ENCODE assay signal across 12 mouse cellular contexts in genomic region chr1:125996540-125996939, GRCm38 (mm10).
DNase-seq lines count a peak whose midpoint lies in the region; ATAC-seq and TF ChIP-seq lines count a peak whose summit lies in the region.
"Had no signal": no experiment of that assay in that cellular context is flagged by ENCODE, and none has a peak within 500 bp of the region (broad histone marks: within the 10 kb centered on the region; RNA-seq: fewer than 3 reads in every experiment).

No protein-coding gene starts in this region.

- WGBS in forebrain, postnatal 0 days, result 67% methylated on average over 3 of the region's 3 CpGs
- WGBS in forebrain, embryonic 10.5 days, result 71% methylated on average over 3 of the region's 3 CpGs
- 33% methylated on average over 3 of the region's 3 CpGs for WGBS in hindbrain, embryonic 12.5 days
- 64% methylated on average over 3 of the region's 3 CpGs for WGBS in midbrain, embryonic 11.5 days

- no peak overlapping the region for H3K4me2 ChIP-seq in forebrain, postnatal 0 days (ENCODE audit: low read depth)
- H3K4me2 ChIP-seq in hindbrain, embryonic 12.5 days (replicated peaks), result no peak overlapping the region
- no peak overlapping the region for H3K4me2 ChIP-seq in midbrain, embryonic 11.5 days
- H3K4me2 ChIP-seq: liver, embryonic 11.5 days had no signal

- H3K4me1 ChIP-seq in forebrain, postnatal 0 days (ENCODE audit: insufficient read depth), result no peaks in the 10 kb centered on the region
- H3K4me1 ChIP-seq in forebrain, embryonic 10.5 days, result peaks cover 5% of the 10 kb centered on the region; the same call in 1 of the 2 replicates
- peaks cover 12% of the 10 kb centered on the region for H3K4me1 ChIP-seq in hindbrain, embryonic 12.5 days
- H3K4me1 ChIP-seq in midbrain, embryonic 11.5 days (ENCODE audit: control insufficient read depth, insufficient read depth, low read length), result no peaks in the 10 kb centered on the region

- intact Hi-C loops in heart, postnatal 10 days (cut with DNase I), result no loop called here
- intact Hi-C loops in gastrocnemius, postnatal 36 days (cut with DNase I), result no loop called here

- no peaks in the 10 kb centered on the region for H3K27me3 ChIP-seq in forebrain, postnatal 0 days (ENCODE audit: insufficient read depth, low read length)
- no peaks in the 10 kb centered on the region for H3K27me3 ChIP-seq in forebrain, embryonic 10.5 days (ENCODE audit: poor library complexity, severe bottlenecking)
- H3K27me3 ChIP-seq in hindbrain, embryonic 12.5 days, result no peaks in the 10 kb centered on the region
- H3K27me3 ChIP-seq in midbrain, embryonic 11.5 days (ENCODE audit: control insufficient read depth, insufficient read depth, low read length), result no peaks in the 10 kb centered on the region

- DNase-seq in forebrain, postnatal 0 days, result no peak
- no peak for DNase-seq in forebrain, embryonic 10.5 days (ENCODE audit: extremely low spot score, low spot score)
- DNase-seq in embryo, embryonic 10 days (ENCODE audit: low spot score), result peak; percentile 45
- peak; percentile 35 for DNase-seq in midbrain, embryonic 11.5 days (ENCODE audit: low spot score, missing footprints)
- no peak for DNase-seq in heart, postnatal 10 days
- no peak for DNase-seq in gastrocnemius, postnatal 36 days
- DNase-seq: adrenal gland, postnatal 25 days; B cell, adult 2 months; cerebellum, adult 9-11 months had no signal

- H3K9ac ChIP-seq in forebrain, postnatal 0 days, result no peak overlapping the region
- no peak overlapping the region for H3K9ac ChIP-seq in hindbrain, embryonic 12.5 days
- H3K9ac ChIP-seq in midbrain, embryonic 11.5 days (ENCODE audit: low read length), result no peak overlapping the region

- H3K4me3 ChIP-seq in forebrain, postnatal 0 days (ENCODE audit: low read depth, low read length), result no peak overlapping the region
- no peak overlapping the region for H3K4me3 ChIP-seq in forebrain, embryonic 10.5 days
- no peak overlapping the region for H3K4me3 ChIP-seq in hindbrain, embryonic 12.5 days
- H3K4me3 ChIP-seq in midbrain, embryonic 11.5 days (ENCODE audit: low read depth, low read length), result no peak overlapping the region

- no peak overlapping the region for H3K27ac ChIP-seq in forebrain, postnatal 0 days (ENCODE audit: low read depth, low read length)
- no peak overlapping the region for H3K27ac ChIP-seq in forebrain, embryonic 10.5 days
- no peak overlapping the region for H3K27ac ChIP-seq in hindbrain, embryonic 12.5 days
- H3K27ac ChIP-seq in midbrain, embryonic 11.5 days (ENCODE audit: low read depth, low read length), result no peak overlapping the region

- no peaks in the 10 kb centered on the region for H3K9me3 ChIP-seq in forebrain, postnatal 0 days (ENCODE audit: low read length)
- no peaks in the 10 kb centered on the region for H3K9me3 ChIP-seq in forebrain, embryonic 10.5 days
- no peaks in the 10 kb centered on the region for H3K9me3 ChIP-seq in hindbrain, embryonic 12.5 days (replicated peaks)
- no peaks in the 10 kb centered on the region for H3K9me3 ChIP-seq in midbrain, embryonic 11.5 days (ENCODE audit: control insufficient read depth, low read length)

- no peaks in the 10 kb centered on the region for H3K36me3 ChIP-seq in forebrain, postnatal 0 days (ENCODE audit: insufficient read depth)
- H3K36me3 ChIP-seq in forebrain, embryonic 10.5 days (replicated peaks), result no peaks in the 10 kb centered on the region
- no peaks in the 10 kb centered on the region for H3K36me3 ChIP-seq in hindbrain, embryonic 12.5 days
- no peaks in the 10 kb centered on the region for H3K36me3 ChIP-seq in midbrain, embryonic 11.5 days (ENCODE audit: control insufficient read depth, insufficient read depth, low read length)

- no peak for TF ChIP-seq CTCF in forebrain, postnatal 0 days (IDR thresholded peaks at IDR 0.05; ENCODE audit: low read depth)

- ATAC-seq in forebrain, postnatal 0 days, result 0 out of 2 replicates have a peak, but pooled peaks have one; percentile 10
- ATAC-seq in hindbrain, embryonic 12.5 days (ENCODE audit: low FRiP score), result peak; percentile 88
- peak; percentile 55 for ATAC-seq in midbrain, embryonic 11.5 days (ENCODE audit: low FRiP score)
- ATAC-seq in activated CD4-positive, CD25-positive, alpha-beta regulatory T cell, adult 4 months, result no peak

Comparison
In these comparisons a context has a peak if more than half of its experiments do, and no peak if none do; other contexts are left out.
1. DNase-seq: peak in embryo, embryonic 10 days (single experiment) and midbrain, embryonic 11.5 days (single experiment); none in forebrain, postnatal 0 days (single experiment), forebrain, embryonic 10.5 days (single experiment), heart, postnatal 10 days (0 of 2) and gastrocnemius, postnatal 36 days (0 of 2).